Comparison of ENCODE assay signal across 8 mouse cellular contexts in genomic region chr10:93594022-93594482, GRCm38 (mm10). TPM values are rescaled to one million over a fixed set of nuclear protein-coding genes. Genes with fewer than 3 reads are reported as not detected.
DNase-seq lines count a peak whose midpoint lies in the region; ATAC-seq and TF ChIP-seq lines count a peak whose summit lies in the region.

No protein-coding gene starts in this region.

- TF ChIP-seq CTCF in thymus, adult 2 months (IDR thresholded peaks at IDR 0.05; ENCODE audit: borderline replicate concordance, control insufficient read depth, extremely low read depth, insufficient read depth, low read length, poor library complexity): peak; percentile 58; the same call in 1 of the 2 replicates

- peaks cover 10% of the 10 kb centered on the region; the same call in 1 of the 2 replicates for H3K4me1 ChIP-seq in hindbrain, embryonic 10.5 days (replicated peaks)
- H3K4me1 ChIP-seq in lung, embryonic 15.5 days: peaks cover 4% of the 10 kb centered on the region; the same call in 1 of the 2 replicates
- H3K4me1 ChIP-seq in thymus, adult 2 months (replicated peaks; ENCODE audit: control insufficient read depth, insufficient read depth, low read length): peaks cover 9% of the 10 kb centered on the region

- H3K4me2 ChIP-seq in lung, embryonic 15.5 days: peak overlapping the region; percentile 85

- H3K9ac ChIP-seq in lung, embryonic 15.5 days: peak overlapping the region; percentile 34; the same call in 1 of the 2 replicates

- H3K36me3 ChIP-seq in hindbrain, embryonic 10.5 days: no peaks in the 10 kb centered on the region
- H3K36me3 ChIP-seq in lung, embryonic 15.5 days: no peaks in the 10 kb centered on the region
- no peaks in the 10 kb centered on the region for H3K36me3 ChIP-seq in thymus, adult 2 months (ENCODE audit: control insufficient read depth, insufficient read depth, low read length)

- ATAC-seq in frontal cortex, adult (ENCODE audit: low TSS enrichment): peak; percentile 72
- peak; percentile 31; the same call in 1 of the 2 replicates for ATAC-seq in lung, embryonic 15.5 days (ENCODE audit: borderline replicate concordance, extremely low read depth, low FRiP score, low TSS enrichment)

- no peak for TF ChIP-seq POLR2A in thymus, adult 2 months (IDR thresholded peaks at IDR 0.05; ENCODE audit: control insufficient read depth, extremely low read depth, insufficient read depth, low read length, poor library complexity)

- H3K27ac ChIP-seq in hindbrain, embryonic 10.5 days: peak overlapping the region; percentile 83
- H3K27ac ChIP-seq in lung, embryonic 15.5 days: no peak overlapping the region
- no peak overlapping the region for H3K27ac ChIP-seq in thymus, adult 2 months (ENCODE audit: control insufficient read depth, insufficient read depth, low read length)

- H3K27me3 ChIP-seq in hindbrain, embryonic 10.5 days (ENCODE audit: insufficient read depth, poor library complexity, severe bottlenecking): peaks cover 4% of the 10 kb centered on the region; the same call in 1 of the 2 replicates
- no peaks in the 10 kb centered on the region for H3K27me3 ChIP-seq in lung, embryonic 15.5 days
- no peaks in the 10 kb centered on the region for H3K27me3 ChIP-seq in thymus, adult 2 months (ENCODE audit: control insufficient read depth, insufficient read depth, low read length)

- H3K9me3 ChIP-seq in hindbrain, embryonic 10.5 days: no peaks in the 10 kb centered on the region
- H3K9me3 ChIP-seq in lung, embryonic 15.5 days: no peaks in the 10 kb centered on the region

- peak overlapping the region; percentile 59 for H3K4me3 ChIP-seq in hindbrain, embryonic 10.5 days
- H3K4me3 ChIP-seq in lung, embryonic 15.5 days: peak overlapping the region; percentile 42
- H3K4me3 ChIP-seq in thymus, adult 2 months (ENCODE audit: control insufficient read depth, insufficient read depth, low read length): peak overlapping the region; percentile 52

- 3% methylated on average over 22 of the region's 22 CpGs for WGBS in hindbrain, embryonic 10.5 days
- 2% methylated on average over 22 of the region's 22 CpGs for WGBS in lung, embryonic 15.5 days
- WGBS in thymus, adult 2 months: 1% methylated on average over 22 of the region's 22 CpGs

- peak; percentile 81 for DNase-seq in Muller cell, postnatal 12 days (ENCODE audit: inconsistent ontology term)
- peak; percentile 94 for DNase-seq in cerebellum, adult 9-10 months
- DNase-seq in hindbrain, embryonic 10.5 days (ENCODE audit: low spot score): peak; percentile 86
- peak; percentile 85 for DNase-seq in layer of hippocampus, adult 9-10 months (ENCODE audit: low spot score)
- peak; percentile 54 for DNase-seq in ovary, adult 18-20 months (ENCODE audit: low spot score)
- peak; percentile 76 for DNase-seq in thymus, adult 2 months

RNA-seq across cellular contexts. Expression of gene Snrpf, which starts 4.5 kb away (rescaled TPM):
- 163 and 183 TPM in 2 replicates for polyA plus RNA-seq in hindbrain, embryonic 10.5 days (2016; fragmentation: Nextera tagmentation; extraction: Ambion mirVana)
- polyA plus RNA-seq in lung, embryonic 15.5 days (2015; fragmentation: Nextera tagmentation; extraction: Ambion mirVana): 110 and 122 TPM in 2 replicates
- 88.9 and 92.2 TPM in 2 replicates for polyA plus RNA-seq in thymus, adult 2 months (2012; rRNA removed)

RNA-seq across cellular contexts. Expression of gene Ntn4, which starts 46.4 kb away (rescaled TPM):
- polyA plus RNA-seq in hindbrain, embryonic 10.5 days (2016; fragmentation: Nextera tagmentation; extraction: Ambion mirVana): 0.90 and 2.2 TPM in 2 replicates
- 0.44 and 0.67 TPM in 2 replicates for polyA plus RNA-seq in lung, embryonic 15.5 days (2015; fragmentation: Nextera tagmentation; extraction: Ambion mirVana)
- polyA plus RNA-seq in thymus, adult 2 months (2012; rRNA removed): 1.1 and 1.3 TPM in 2 replicates

RNA-seq across cellular contexts. Expression of gene Ccdc38, which starts 53.6 kb away (rescaled TPM):
- polyA plus RNA-seq in hindbrain, embryonic 10.5 days (2016; fragmentation: Nextera tagmentation; extraction: Ambion mirVana): 0.35 TPM in 2 replicates
- 0.15 and 0.24 TPM in 2 replicates for polyA plus RNA-seq in lung, embryonic 15.5 days (2015; fragmentation: Nextera tagmentation; extraction: Ambion mirVana)
- polyA plus RNA-seq in thymus, adult 2 months (2012; rRNA removed): 0.03 TPM in 1 of 2 replicates, not detected in the other

RNA-seq across cellular contexts. Expression of gene Amdhd1, which starts 54.2 kb away (rescaled TPM):
- 0.19 and 0.24 TPM in 2 replicates for polyA plus RNA-seq in hindbrain, embryonic 10.5 days (2016; fragmentation: Nextera tagmentation; extraction: Ambion mirVana)
- 0.27 and 0.34 TPM in 2 replicates for polyA plus RNA-seq in lung, embryonic 15.5 days (2015; fragmentation: Nextera tagmentation; extraction: Ambion mirVana)
- polyA plus RNA-seq in thymus, adult 2 months (2012; rRNA removed): 0.44 and 0.46 TPM in 2 replicates
